Mouse (Mus musculus) kidney, embryonic 15.5 days (tissue): ENCODE measurements around the gene Slc25a22. TPM values are rescaled to one million over a fixed set of nuclear protein-coding genes. Genes with fewer than 3 reads are reported as not detected.

Experiments
- ATAC-seq: fragments of 200-750 bp; cut with Nextera tagmentation; replicated peaks from 2 replicates; pipeline ENCODE4 v1.8.0; 2017; ENCODE audit warnings: moderate TSS enrichment; ENCODE audit not compliant: low FRiP score
- H3K27ac ChIP-seq: fragments of 300-500 bp; sonication (generic); 2 replicates; pipeline ENCODE4 v1.5.1; 2015; ENCODE audit warnings: mild to moderate bottlenecking, inconsistent platforms
- H3K27me3 ChIP-seq: fragments of 300-500 bp; sonication (generic); 2 replicates; pipeline ENCODE4 v1.6.1; 2015; ENCODE audit warnings: inconsistent platforms
- H3K36me3 ChIP-seq: fragments of 300-500 bp; sonication (generic); 2 replicates; pipeline ENCODE4 v1.6.1; 2015; ENCODE audit warnings: inconsistent platforms
- H3K4me1 ChIP-seq: fragments of 300-500 bp; sonication (generic); 2 replicates; pipeline ENCODE4 v1.6.1; 2015; ENCODE audit warnings: inconsistent platforms
- H3K4me2 ChIP-seq: fragments of 300-500 bp; sonication (generic); 2 replicates; pipeline ENCODE4 v1.6.1; 2015; ENCODE audit warnings: moderate library complexity, mild to moderate bottlenecking, inconsistent platforms
- H3K4me3 ChIP-seq: fragments of 300-500 bp; sonication (generic); replicated peaks from 2 replicates; pipeline ENCODE4 v1.5.1; 2015; ENCODE audit warnings: mild to moderate bottlenecking, inconsistent platforms
- H3K9ac ChIP-seq: fragments of 300-500 bp; sonication (generic); 2 replicates; pipeline ENCODE4 v1.6.1; 2015; ENCODE audit warnings: mild to moderate bottlenecking, inconsistent platforms
- H3K9me3 ChIP-seq: fragments of 300-500 bp; sonication (generic); replicated peaks from 2 replicates; pipeline ENCODE4 v1.6.1; 2016; ENCODE audit warnings: inconsistent platforms
- WGBS: fragments of 180-500 bp; shearing (Covaris S2); methylation state at CpG from one replicate; pipeline ENCODE4 v1.1.7; 2015; ENCODE audit warnings: mixed read lengths; 5-methylcytosine and 5-hydroxymethylcytosine counted together
- polyA plus RNA-seq: library from polyadenylated mRNA; unstranded; fragments of >200 nt; fragmentation: Nextera tagmentation; extraction: Ambion mirVana; gene quantifications from 2 replicates; pipeline ENCODE4 v1.2.1, GENCODE M21; 2015

Gene Slc25a22
- polyA plus RNA-seq, 1 experiment from 2014 or later = 34.0 TPM

- ATAC-seq = no peak
- peaks cover 22% of the 10 kb centered on the region for H3K4me1 ChIP-seq
- peaks cover under 1% of the 10 kb centered on the region; the same call in 1 of the 2 replicates for H3K36me3 ChIP-seq
- H3K9me3 ChIP-seq = no peaks in the 10 kb centered on the region
- no peak overlapping the region for H3K9ac ChIP-seq
- 0 out of 2 replicates have a peak, but pooled peaks cover 5% of the 10 kb centered on the region for H3K27me3 ChIP-seq
- 53% methylated on average over 9 of the region's 9 CpGs for WGBS
- H3K27ac ChIP-seq = no peak overlapping the region
- peak overlapping the region; percentile 94 for H3K4me2 ChIP-seq
- H3K4me3 ChIP-seq = no peak overlapping the region
Observed at GRCm38 (mm10) chr7:141390326-141391259, 47.1 kb downstream of the Slc25a22 start.

- no peak overlapping the region for H3K9ac ChIP-seq
- H3K27me3 ChIP-seq = 0 out of 2 replicates have a peak, but pooled peaks cover 9% of the 10 kb centered on the region
- peaks cover 19% of the 10 kb centered on the region for H3K4me1 ChIP-seq
- no peak overlapping the region for H3K27ac ChIP-seq
- H3K36me3 ChIP-seq = no peaks in the 10 kb centered on the region
- ATAC-seq = no peak
- no peak overlapping the region for H3K4me3 ChIP-seq
- H3K9me3 ChIP-seq = no peaks in the 10 kb centered on the region
- WGBS = 40% methylated on average over 3 of the region's 3 CpGs
- H3K4me2 ChIP-seq = no peak overlapping the region
Observed at GRCm38 (mm10) chr7:141388487-141389109, 49.1 kb downstream of the Slc25a22 start.

GRCm38 (mm10) chr7:141387807-141388486 is 49.7 kb downstream of the Slc25a22 start:
- WGBS = 43% methylated on average over 2 of the region's 2 CpGs
- H3K4me1 ChIP-seq = peaks cover 16% of the 10 kb centered on the region
- H3K4me3 ChIP-seq = no peak overlapping the region
- no peaks in the 10 kb centered on the region for H3K36me3 ChIP-seq
- H3K27ac ChIP-seq = no peak overlapping the region
- no peak for ATAC-seq
- no peaks in the 10 kb centered on the region for H3K9me3 ChIP-seq
- H3K4me2 ChIP-seq = no peak overlapping the region
- H3K27me3 ChIP-seq = 0 out of 2 replicates have a peak, but pooled peaks cover 9% of the 10 kb centered on the region
- H3K9ac ChIP-seq = no peak overlapping the region

GRCm38 (mm10) chr7:141381068-141381835 is 56.4 kb downstream of the Slc25a22 start:
- Histone ChIP-seq H3K9ac (no peak overlapping the region), H3K4me1 (no peaks in the 10 kb centered on the region), H3K27me3 (0 out of 2 replicates have a peak, but pooled peaks cover 4% of the 10 kb centered on the region), H3K4me3 (no peak overlapping the region), H3K36me3 (no peaks in the 10 kb centered on the region), H3K27ac (no peak overlapping the region), H3K4me2 (no peak overlapping the region), H3K9me3 (no peaks in the 10 kb centered on the region)
- 78% methylated on average over 4 of the region's 4 CpGs for WGBS
- ATAC-seq = no peak

Other genes with a start within 250 kb of the Slc25a22 start
- gene Hras, start 243.9 kb downstream of the Slc25a22 start, polyA plus RNA-seq = 92.1 and 98.0 TPM in 2 replicates
- 10.3 and 13.9 TPM in 2 replicates for gene Lrrc56, start 243.7 kb downstream of the Slc25a22 start, polyA plus RNA-seq
- 3.4 and 3.5 TPM in 2 replicates for gene Lmntd2, start 223.8 kb downstream of the Slc25a22 start, polyA plus RNA-seq
- 57.5 and 66.9 TPM in 2 replicates for gene Rassf7, start 222.0 kb downstream of the Slc25a22 start, polyA plus RNA-seq
- gene Phrf1, start 209.1 kb downstream of the Slc25a22 start, polyA plus RNA-seq = 73.1 and 78.3 TPM in 2 replicates
- gene Irf7, start 171.4 kb downstream of the Slc25a22 start, polyA plus RNA-seq = 3.5 and 3.8 TPM in 2 replicates
- gene Cdhr5, start 161.1 kb downstream of the Slc25a22 start, polyA plus RNA-seq = 8.2 and 8.6 TPM in 2 replicates
- gene Sct, start 158.8 kb downstream of the Slc25a22 start, polyA plus RNA-seq = 41.1 and 43.5 TPM in 2 replicates
- 1.4 and 1.8 TPM in 2 replicates for gene Drd4, start 145.9 kb downstream of the Slc25a22 start, polyA plus RNA-seq
- 68.2 and 81.1 TPM in 2 replicates for gene Deaf1, start 110.2 kb downstream of the Slc25a22 start, polyA plus RNA-seq
- 52.8 and 54.4 TPM in 2 replicates for gene Tmem80, start 110.2 kb downstream of the Slc25a22 start, polyA plus RNA-seq
- gene Eps8l2, start 99.0 kb downstream of the Slc25a22 start, polyA plus RNA-seq = 33.1 and 39.6 TPM in 2 replicates
- 340 and 353 TPM in 2 replicates for gene Taldo1, start 45.7 kb downstream of the Slc25a22 start, polyA plus RNA-seq
- gene Gatd1, start 23.8 kb downstream of the Slc25a22 start, polyA plus RNA-seq = 61.5 and 61.8 TPM in 2 replicates
- 2.6 and 3.4 TPM in 2 replicates for gene Cend1, start 8.4 kb downstream of the Slc25a22 start, polyA plus RNA-seq
- gene Pidd1, start 6.1 kb upstream of the Slc25a22 start, polyA plus RNA-seq = 10.5 and 12.6 TPM in 2 replicates
- gene Rplp2, start 9.5 kb upstream of the Slc25a22 start, polyA plus RNA-seq = 1,339 and 1,510 TPM in 2 replicates
- gene Pnpla2, start 17.3 kb upstream of the Slc25a22 start, polyA plus RNA-seq = 36.3 and 41.7 TPM in 2 replicates
- gene Cracr2b, start 23.2 kb upstream of the Slc25a22 start, polyA plus RNA-seq = 19.3 and 22.0 TPM in 2 replicates
- gene Cd151, start 29.5 kb upstream of the Slc25a22 start, polyA plus RNA-seq = 30.9 and 34.8 TPM in 2 replicates
- gene Polr2l, start 37.2 kb upstream of the Slc25a22 start, polyA plus RNA-seq = 78.7 and 81.5 TPM in 2 replicates
- 91.6 and 93.4 TPM in 2 replicates for gene Tspan4, start 37.3 kb upstream of the Slc25a22 start, polyA plus RNA-seq
- gene Chid1, start 102.0 kb upstream of the Slc25a22 start, polyA plus RNA-seq = 39.7 and 45.0 TPM in 2 replicates
- 77.9 and 87.8 TPM in 2 replicates for gene Ap2a2, start 124.3 kb upstream of the Slc25a22 start, polyA plus RNA-seq
- gene Muc6, start 217.4 kb upstream of the Slc25a22 start, polyA plus RNA-seq = 0.23 TPM in 2 replicates